Mouse (Mus musculus): ENCODE data around the gene Nfe2l1.
"Not testable (repeated sequence)": the region's sequence is repeated elsewhere in the genome, so short reads cannot be mapped to it uniquely, and the experiment has no call there.

GRCm38 (mm10) chr11:96811188-96811587, 18.6 kb downstream of the Nfe2l1 start:
- TF ChIP-seq CTCF (IDR thresholded peaks at IDR 0.05; ENCODE audit: low read depth, low read length); POLR2A (IDR thresholded peaks at IDR 0.05; ENCODE audit: extremely low read depth, insufficient read depth, low read length): not testable (repeated sequence)

Data from liver, adult 2 months (tissue).